Mouse (Mus musculus) mesoderm, embryonic 11.5 days (tissue): Measurements from ENCODE around the gene Gm10100.
"Not testable (repeated sequence)": the region's sequence is repeated elsewhere in the genome, so short reads cannot be mapped to it uniquely, and the experiment has no call there.

ENCODE experiments used
- DNase-seq: peaks from one replicate; pipeline ENCODE4 v3.0.0-alpha.2; 2012; ENCODE audit warnings: low read depth, low spot score

Gm10100 gene

GRCm38 (mm10) chr10:77726186-77726585 lies at the start of gene Gm10100:
Gene Gm10100, plus strand, starts transcription at chr10:77726486.
- DNase-seq = no peak

GRCm38 (mm10) chr10:77677562-77677961 lies 48.7 kb upstream of the Gm10100 start:
- DNase-seq = peak; percentile 29

- DNase-seq = no peak
These were observed 43.3 kb upstream of the Gm10100 start for GRCm38 (mm10) chr10:77682994-77683393.

GRCm38 (mm10) chr10:77684181-77684580 lies 42.1 kb upstream of the Gm10100 start:
- peak; percentile 68 for DNase-seq

- DNase-seq = no peak
These were observed 40.2 kb upstream of the Gm10100 start, which contains the start of gene Tspear for GRCm38 (mm10) chr10:77685895-77686664. Gene Tspear, plus strand, starts transcription at chr10:77686569.

- no peak for DNase-seq
These were observed 39.3 kb upstream of the Gm10100 start for GRCm38 (mm10) chr10:77687021-77687420.

- DNase-seq = not testable (repeated sequence)
These were observed 35.9 kb upstream of the Gm10100 start, which contains the start of gene Gm19402 for GRCm38 (mm10) chr10:77690356-77690807. Gene Gm19402, minus strand, starts transcription at chr10:77690757.

GRCm38 (mm10) chr10:77697133-77697532 lies 29.2 kb upstream of the Gm10100 start, which contains the start of gene Gm9508:
Gene Gm9508, minus strand, starts transcription at chr10:77697233.
- no peak for DNase-seq

GRCm38 (mm10) chr10:77706326-77706725 lies 20.0 kb upstream of the Gm10100 start, which contains the start of gene Gm10272:
Gene Gm10272, plus strand, starts transcription at chr10:77706626.
- DNase-seq = no peak

- no peak for DNase-seq
These were observed 16.5 kb upstream of the Gm10100 start for GRCm38 (mm10) chr10:77709831-77710230.

- DNase-seq = not testable (repeated sequence)
These were observed 15.1 kb upstream of the Gm10100 start, which contains the start of gene Gm10024 for GRCm38 (mm10) chr10:77711157-77711556. Gene Gm10024, plus strand, starts transcription at chr10:77711457.

- no peak for DNase-seq
These were observed 12.6 kb upstream of the Gm10100 start for GRCm38 (mm10) chr10:77713734-77714133.

- no peak for DNase-seq
These were observed 10.8 kb upstream of the Gm10100 start, which contains the start of gene Gm10142 for GRCm38 (mm10) chr10:77715507-77715906. Gene Gm10142, plus strand, starts transcription at chr10:77715807.

GRCm38 (mm10) chr10:77720299-77720698 lies 6.0 kb upstream of the Gm10100 start, which contains the start of gene Krtap12-1:
Gene Krtap12-1, plus strand, starts transcription at chr10:77720599.
- not testable (repeated sequence) for DNase-seq

GRCm38 (mm10) chr10:77724855-77725254 lies 1.4 kb upstream of the Gm10100 start:
- no peak for DNase-seq

- no peak for DNase-seq
These were observed 2.0 kb downstream of the Gm10100 start for GRCm38 (mm10) chr10:77728280-77728679.

GRCm38 (mm10) chr10:77729241-77729640 lies 3.0 kb downstream of the Gm10100 start:
- DNase-seq = peak; percentile 26

GRCm38 (mm10) chr10:77735928-77736327 lies 9.6 kb downstream of the Gm10100 start:
- no peak for DNase-seq

GRCm38 (mm10) chr10:77738929-77739328 lies 12.6 kb downstream of the Gm10100 start:
- no peak for DNase-seq

GRCm38 (mm10) chr10:77741924-77742688 lies 15.8 kb downstream of the Gm10100 start, which contains the start of gene Gm18596:
Gene Gm18596, minus strand, starts transcription at chr10:77742638.
- DNase-seq = not testable (repeated sequence)

GRCm38 (mm10) chr10:77750686-77751085 lies 24.4 kb downstream of the Gm10100 start:
- not testable (repeated sequence) for DNase-seq

- not testable (repeated sequence) for DNase-seq
These were observed 25.0 kb downstream of the Gm10100 start, which contains the start of gene Gm9736 for GRCm38 (mm10) chr10:77751254-77751653. Gene Gm9736, minus strand, starts transcription at chr10:77751354.
